Mouse (Mus musculus): ENCODE results near the gene Cops9. TPM values are rescaled to one million over a fixed set of nuclear protein-coding genes. Genes with fewer than 3 reads are reported as not detected.
A peak's percentile ranks its signal among the peaks of the same experiment; 100 is the strongest.

Gene Cops9
- total and polyA plus RNA-seq, 2 experiments from 2014 or later: 202 to 569 TPM

DNA sequence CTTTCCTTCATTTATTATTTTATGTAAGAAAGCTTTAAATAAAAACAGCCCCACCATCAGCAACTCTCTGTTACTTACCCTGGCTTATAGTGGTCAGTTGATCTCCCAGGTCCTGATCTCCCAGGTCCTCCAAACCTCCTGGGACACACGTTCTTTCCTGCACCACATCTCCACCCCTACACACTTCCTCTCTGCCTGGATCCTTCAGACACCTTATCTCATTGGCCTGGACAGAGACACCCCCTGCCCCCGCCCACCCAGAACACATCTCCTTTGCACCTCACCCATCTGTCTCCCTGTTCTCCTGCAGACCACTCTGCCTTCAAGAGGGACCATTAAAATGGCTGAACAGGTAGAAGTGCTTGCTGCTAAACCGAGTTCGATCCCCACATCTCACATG is 5.2 kb upstream of the Cops9 start:
- Histone ChIP-seq H3K4me2 (ENCODE audit: low read depth) (no peak overlapping the region), H3K36me3 (ENCODE audit: insufficient read depth) (no peaks in the 10 kb centered on the region), H3K9me3 (ENCODE audit: low read length) (no peaks in the 10 kb centered on the region), H3K9ac (no peak overlapping the region), H3K4me3 (ENCODE audit: low read depth, low read length) (no peak overlapping the region), H3K4me1 (ENCODE audit: insufficient read depth) (no peaks in the 10 kb centered on the region), H3K27ac (ENCODE audit: low read depth, low read length) (no peak overlapping the region), H3K27me3 (ENCODE audit: insufficient read depth, low read length) (no peaks in the 10 kb centered on the region; the same call in 1 of the 2 replicates)
- DNase-seq: no peak
- ATAC-seq: no peak
- no peak for TF ChIP-seq CTCF (IDR thresholded peaks at IDR 0.05; ENCODE audit: low read depth)
- WGBS: 73% methylated on average over 4 of the region's 4 CpGs

- Histone ChIP-seq H3K4me3 (ENCODE audit: low read depth, low read length) (no peak overlapping the region), H3K4me2 (ENCODE audit: low read depth) (no peak overlapping the region), H3K4me1 (ENCODE audit: insufficient read depth) (no peaks in the 10 kb centered on the region), H3K27me3 (ENCODE audit: insufficient read depth, low read length) (no peaks in the 10 kb centered on the region; the same call in 1 of the 2 replicates), H3K36me3 (ENCODE audit: insufficient read depth) (no peaks in the 10 kb centered on the region), H3K9me3 (ENCODE audit: low read length) (no peaks in the 10 kb centered on the region), H3K27ac (ENCODE audit: low read depth, low read length) (no peak overlapping the region), H3K9ac (no peak overlapping the region)
- no peak for DNase-seq
- TF ChIP-seq CTCF (IDR thresholded peaks at IDR 0.05; ENCODE audit: low read depth): no peak
- ATAC-seq: no peak
- WGBS: 83% methylated on average over 7 of the region's 7 CpGs
Measured at GRCm38 (mm10) chr1:92646601-92647000, 4.8 kb upstream of the Cops9 start.

DNA sequence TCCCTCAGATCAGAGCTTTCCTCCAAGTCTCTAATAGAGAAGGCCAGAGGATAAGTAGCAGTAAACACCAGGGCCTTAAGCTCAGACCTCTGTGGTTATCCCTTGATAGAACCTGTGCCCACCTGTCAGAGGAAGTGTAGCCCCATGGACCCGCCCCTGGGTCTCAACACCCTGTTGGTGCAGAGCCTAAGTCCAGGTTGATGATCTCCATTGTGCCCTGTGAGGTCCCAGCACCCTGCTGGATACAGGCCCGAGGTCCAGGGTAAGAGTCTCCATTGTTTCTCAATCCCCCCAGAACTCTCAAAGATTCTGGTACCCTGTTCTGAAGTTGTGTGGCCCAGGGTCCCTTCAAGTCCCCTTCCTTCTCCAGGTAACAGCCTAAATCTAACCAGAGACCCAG is 4.3 kb upstream of the Cops9 start:
- no peak overlapping the region for H3K9ac ChIP-seq
- H3K4me3 ChIP-seq (ENCODE audit: low read depth, low read length): no peak overlapping the region
- no peak for ATAC-seq
- H3K9me3 ChIP-seq (ENCODE audit: low read length): no peaks in the 10 kb centered on the region
- H3K4me1 ChIP-seq (ENCODE audit: insufficient read depth): 0 out of 2 replicates have a peak, but pooled peaks cover under 1% of the 10 kb centered on the region
- H3K36me3 ChIP-seq (ENCODE audit: insufficient read depth): no peaks in the 10 kb centered on the region
- TF ChIP-seq CTCF (IDR thresholded peaks at IDR 0.05; ENCODE audit: low read depth): no peak
- no peaks in the 10 kb centered on the region; the same call in 1 of the 2 replicates for H3K27me3 ChIP-seq (ENCODE audit: insufficient read depth, low read length)
- no peak for DNase-seq
- 52% methylated on average over 2 of the region's 2 CpGs for WGBS
- H3K27ac ChIP-seq (ENCODE audit: low read depth, low read length): no peak overlapping the region
- no peak overlapping the region for H3K4me2 ChIP-seq (ENCODE audit: low read depth)

GRCm38 (mm10) chr1:92644916-92645315 is 3.1 kb upstream of the Cops9 start:
- Histone ChIP-seq H3K4me1 (ENCODE audit: insufficient read depth) (peaks cover 9% of the 10 kb centered on the region), H3K9ac (no peak overlapping the region), H3K27ac (ENCODE audit: low read depth, low read length) (no peak overlapping the region), H3K4me2 (ENCODE audit: low read depth) (no peak overlapping the region), H3K36me3 (ENCODE audit: insufficient read depth) (no peaks in the 10 kb centered on the region), H3K9me3 (ENCODE audit: low read length) (no peaks in the 10 kb centered on the region), H3K4me3 (ENCODE audit: low read depth, low read length) (no peak overlapping the region), H3K27me3 (ENCODE audit: insufficient read depth, low read length) (no peaks in the 10 kb centered on the region; the same call in 1 of the 2 replicates)
- no peak for TF ChIP-seq CTCF (IDR thresholded peaks at IDR 0.05; ENCODE audit: low read depth)
- 83% methylated on average over 5 of the region's 5 CpGs for WGBS
- ATAC-seq (no peak), DNase-seq (no peak)

GRCm38 (mm10) chr1:92643691-92644090 is 1.9 kb upstream of the Cops9 start:
- Histone ChIP-seq H3K4me1 (ENCODE audit: insufficient read depth) (peaks cover 9% of the 10 kb centered on the region), H3K4me2 (ENCODE audit: low read depth) (no peak overlapping the region), H3K36me3 (ENCODE audit: insufficient read depth) (peaks cover 8% of the 10 kb centered on the region), H3K9me3 (ENCODE audit: low read length) (no peaks in the 10 kb centered on the region), H3K9ac (no peak overlapping the region), H3K27ac (ENCODE audit: low read depth, low read length) (no peak overlapping the region), H3K4me3 (ENCODE audit: low read depth, low read length) (no peak overlapping the region), H3K27me3 (ENCODE audit: insufficient read depth, low read length) (no peaks in the 10 kb centered on the region; the same call in 1 of the 2 replicates)
- 78% methylated on average over 4 of the region's 4 CpGs for WGBS
- no peak for TF ChIP-seq CTCF (IDR thresholded peaks at IDR 0.05; ENCODE audit: low read depth)
- DNase-seq: no peak
- ATAC-seq: no peak

DNA sequence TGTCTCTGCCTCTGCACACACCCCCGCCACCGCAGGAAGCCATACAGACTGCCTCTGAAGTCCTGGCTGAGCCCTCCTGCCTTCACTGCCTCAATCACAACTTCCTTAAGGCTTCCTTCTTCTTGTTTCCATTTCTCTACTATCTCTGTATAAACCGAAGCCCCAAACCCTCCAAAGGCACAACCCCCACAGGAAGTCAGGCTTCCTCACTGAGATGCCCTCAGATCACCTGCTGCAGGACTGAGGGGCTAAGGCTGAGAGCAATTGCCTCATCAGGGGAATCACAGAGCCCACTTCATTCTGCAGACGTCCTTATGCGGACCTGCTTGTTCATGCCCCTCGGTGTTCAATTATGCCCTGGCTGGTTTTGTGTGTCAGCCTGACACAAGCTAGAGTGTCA is 1.4 kb downstream of the Cops9 start:
- H3K9ac ChIP-seq: peak overlapping the region; percentile 95; the same call in 1 of the 2 replicates
- no peak for TF ChIP-seq CTCF (IDR thresholded peaks at IDR 0.05; ENCODE audit: low read depth)
- no peaks in the 10 kb centered on the region for H3K9me3 ChIP-seq (ENCODE audit: low read length)
- H3K4me1 ChIP-seq (ENCODE audit: insufficient read depth): peaks cover 9% of the 10 kb centered on the region
- peaks cover 38% of the 10 kb centered on the region for H3K36me3 ChIP-seq (ENCODE audit: insufficient read depth)
- WGBS: 90% methylated on average over 6 of the region's 6 CpGs
- no peak overlapping the region for H3K27ac ChIP-seq (ENCODE audit: low read depth, low read length)
- peak overlapping the region; percentile 97; the same call in 1 of the 2 replicates for H3K4me2 ChIP-seq (ENCODE audit: low read depth)
- no peak overlapping the region for H3K4me3 ChIP-seq (ENCODE audit: low read depth, low read length)
- DNase-seq: no peak
- no peaks in the 10 kb centered on the region for H3K27me3 ChIP-seq (ENCODE audit: insufficient read depth, low read length)
- ATAC-seq: no peak

- WGBS: 94% methylated on average over 4 of the region's 4 CpGs
Measured at GRCm38 (mm10) chr1:92638736-92639135, 3.0 kb downstream of the Cops9 start.

More at GRCm38 (mm10) chr1:92638736-92639135, 3.0 kb downstream of the Cops9 start:
- Histone ChIP-seq H3K4me2 (ENCODE audit: low read depth) (no peak overlapping the region), H3K36me3 (ENCODE audit: insufficient read depth) (peaks cover 38% of the 10 kb centered on the region), H3K9me3 (ENCODE audit: low read length) (no peaks in the 10 kb centered on the region), H3K4me1 (ENCODE audit: insufficient read depth) (peaks cover 9% of the 10 kb centered on the region), H3K4me3 (ENCODE audit: low read depth, low read length) (no peak overlapping the region), H3K9ac (no peak overlapping the region), H3K27me3 (ENCODE audit: insufficient read depth, low read length) (no peaks in the 10 kb centered on the region), H3K27ac (ENCODE audit: low read depth, low read length) (no peak overlapping the region)
- no peak for DNase-seq
- TF ChIP-seq CTCF (IDR thresholded peaks at IDR 0.05; ENCODE audit: low read depth): no peak
- no peak for ATAC-seq
